Mouse (Mus musculus) embryonic facial prominence, embryonic 12.5 days (tissue): ENCODE measurements around the gene Prom2. TPM values are rescaled to one million over a fixed set of nuclear protein-coding genes. Genes with fewer than 3 reads are reported as not detected.

Experiments used
- ATAC-seq: fragments of 200-750 bp; cut with Nextera tagmentation; 2 replicates; pipeline ENCODE4 v1.8.0; 2017; ENCODE audit not compliant: insufficient number of reproducible peaks, insufficient read depth, low FRiP score, low TSS enrichment
- H3K27ac ChIP-seq: fragments of 300-500 bp; sonication (generic); 2 replicates; pipeline ENCODE4 v1.5.1; 2016; ENCODE audit warnings: mild to moderate bottlenecking
- H3K27me3 ChIP-seq: fragments of 300-500 bp; sonication (generic); 2 replicates; pipeline ENCODE4 v1.6.1; 2016; ENCODE audit warnings: mild to moderate bottlenecking, moderate library complexity
- H3K36me3 ChIP-seq: fragments of 300-500 bp; sonication (generic); 2 replicates; pipeline ENCODE4 v1.6.1; 2016; ENCODE audit warnings: mild to moderate bottlenecking
- H3K4me1 ChIP-seq: fragments of 300-500 bp; sonication (generic); 2 replicates; pipeline ENCODE4 v1.6.1; 2016
- H3K4me2 ChIP-seq: fragments of 300-500 bp; sonication (generic); replicated peaks from 2 replicates; pipeline ENCODE4 v1.6.1; 2016; ENCODE audit warnings: mild to moderate bottlenecking, moderate library complexity
- H3K4me3 ChIP-seq: fragments of 300-500 bp; sonication (generic); 2 replicates; pipeline ENCODE4 v1.5.1; 2016; ENCODE audit warnings: mild to moderate bottlenecking
- H3K9ac ChIP-seq: fragments of 300-500 bp; sonication (generic); 2 replicates; pipeline ENCODE4 v1.6.1; 2016; ENCODE audit warnings: mild to moderate bottlenecking, moderate library complexity
- H3K9me3 ChIP-seq: fragments of 300-500 bp; sonication (generic); 2 replicates; pipeline ENCODE4 v1.6.1; 2016; ENCODE audit warnings: mild to moderate bottlenecking, moderate library complexity
- WGBS: fragments of 180-500 bp; shearing (Covaris S2); methylation state at CpG from one replicate; pipeline ENCODE4 v1.1.7; 2016; 5-methylcytosine and 5-hydroxymethylcytosine counted together
- polyA plus RNA-seq: library from polyadenylated mRNA; unstranded; fragments of >200 nt; fragmentation: Nextera tagmentation; extraction: Ambion mirVana; gene quantifications from 2 replicates; pipeline ENCODE4 v1.2.1, GENCODE M21; 2016

Prom2 gene
- polyA plus RNA-seq, 1 experiment from 2014 or later = 1.8 TPM

GRCm38 (mm10) chr2:127479763-127480162, 61.5 kb downstream of the Prom2 start:
- H3K4me3 ChIP-seq = no peak overlapping the region
- no peak overlapping the region for H3K27ac ChIP-seq
- no peaks in the 10 kb centered on the region for H3K36me3 ChIP-seq
- no peak overlapping the region for H3K4me2 ChIP-seq
- peaks cover 27% of the 10 kb centered on the region for H3K4me1 ChIP-seq
- H3K9me3 ChIP-seq = no peaks in the 10 kb centered on the region
- ATAC-seq = no peak
- H3K27me3 ChIP-seq = peaks cover 62% of the 10 kb centered on the region
- 73% methylated on average over 10 of the region's 10 CpGs for WGBS
- no peak overlapping the region for H3K9ac ChIP-seq

DNA sequence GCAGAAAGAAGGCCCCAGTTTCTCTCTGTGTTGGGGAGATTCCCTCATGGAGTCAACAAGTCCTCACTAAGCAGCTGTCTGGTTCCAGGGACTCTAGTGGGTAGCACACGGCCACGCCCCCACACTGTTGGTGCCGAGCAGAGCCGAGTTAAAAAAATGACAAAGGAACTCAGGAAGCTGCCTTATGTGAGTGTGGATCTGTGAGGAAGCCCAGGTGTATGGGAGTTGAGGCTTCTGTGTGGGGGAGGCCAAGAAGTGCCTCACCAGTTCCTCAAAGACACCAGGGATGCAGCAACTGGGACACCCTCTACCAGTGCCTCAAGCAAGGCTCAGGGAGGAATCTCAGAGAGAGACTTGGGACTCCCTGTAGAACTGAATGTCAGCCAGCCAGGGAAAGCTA, 62.1 kb downstream of the Prom2 start:
- 70% methylated on average over 4 of the region's 4 CpGs for WGBS
- H3K27me3 ChIP-seq = peaks cover 57% of the 10 kb centered on the region

More for the DNA sequence above, 62.1 kb downstream of the Prom2 start:
- Histone ChIP-seq H3K4me1 (peaks cover 21% of the 10 kb centered on the region), H3K36me3 (no peaks in the 10 kb centered on the region), H3K27ac (no peak overlapping the region), H3K4me2 (no peak overlapping the region), H3K4me3 (no peak overlapping the region), H3K9me3 (no peaks in the 10 kb centered on the region), H3K9ac (no peak overlapping the region)
- no peak for ATAC-seq

Other genes starting within 250 kb of the Prom2 start
- 5.8 and 7.9 TPM in 2 replicates for gene Dusp2, start 205.3 kb downstream of the Prom2 start, polyA plus RNA-seq
- 0.19 TPM in 1 of 2 replicates, not detected in the other for gene Astl, start 202.8 kb downstream of the Prom2 start, polyA plus RNA-seq
- 1.7 and 1.8 TPM in 2 replicates for gene Adra2b, start 178.3 kb downstream of the Prom2 start, polyA plus RNA-seq
- gene Gpat2, start 116.3 kb downstream of the Prom2 start, polyA plus RNA-seq = 0.19 and 0.22 TPM in 2 replicates
- 27.5 and 27.7 TPM in 2 replicates for gene Fahd2a, start 96.9 kb downstream of the Prom2 start, polyA plus RNA-seq
- 2.2 TPM in 2 replicates for gene Kcnip3, start 19.4 kb downstream of the Prom2 start, polyA plus RNA-seq
- gene Zfp661, start 45.6 kb upstream of the Prom2 start, polyA plus RNA-seq = 7.3 and 7.5 TPM in 2 replicates
- 139 TPM in 2 replicates for gene Mrps5, start 45.8 kb upstream of the Prom2 start, polyA plus RNA-seq
- 0.43 and 0.62 TPM in 2 replicates for gene Mal, start 115.2 kb upstream of the Prom2 start, polyA plus RNA-seq
- 2.0 and 2.4 TPM in 2 replicates for gene Mall, start 188.5 kb upstream of the Prom2 start, polyA plus RNA-seq
- 36.1 and 37.1 TPM in 2 replicates for gene Nphp1, start 247.4 kb upstream of the Prom2 start, polyA plus RNA-seq